Mouse (Mus musculus) retina, adult 2 months (tissue): ENCODE data around the gene Bad.

Source experiments
- DNase-seq: peaks from one replicate; pipeline ENCODE4 v3.0.0-alpha.2; 2012; ENCODE audit warnings: low read depth, low spot score

The Bad gene

DNA sequence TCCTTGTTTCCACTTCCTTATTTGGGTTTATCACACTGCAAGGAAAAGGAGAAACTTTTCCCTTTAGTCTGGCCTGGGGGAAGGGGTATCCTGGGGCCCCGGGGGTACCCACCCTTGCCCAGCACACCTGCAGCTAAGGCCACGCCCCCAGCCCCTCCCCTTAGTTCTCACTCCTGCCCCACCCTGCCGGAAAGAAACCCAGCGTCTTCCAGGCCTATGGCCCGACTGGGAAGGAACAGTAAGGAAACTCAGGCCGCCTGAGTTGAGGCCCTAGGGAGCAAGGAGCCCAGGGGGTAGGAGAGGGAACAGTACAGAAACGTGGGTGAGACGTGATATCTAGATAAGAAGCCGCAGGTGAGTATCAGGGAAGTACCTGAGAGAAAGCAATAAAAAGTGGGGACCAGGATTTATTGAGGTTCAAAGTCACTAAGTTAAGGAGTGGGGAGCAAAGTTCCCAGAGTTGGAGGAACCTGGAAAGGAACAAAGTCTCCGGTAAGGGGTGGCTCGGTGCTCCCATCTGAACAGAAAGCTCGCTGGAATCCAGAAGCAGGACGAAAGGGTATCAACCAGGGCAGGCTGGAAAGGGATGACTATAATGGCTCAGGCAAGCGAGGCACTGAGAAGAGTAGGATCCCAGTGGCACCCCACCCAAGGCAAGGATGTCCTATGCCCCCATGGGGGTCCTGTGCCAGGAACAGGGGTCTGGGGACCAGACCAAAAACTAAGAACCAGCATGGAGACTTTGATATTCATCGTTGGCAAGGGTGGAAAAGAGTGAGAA lies 27.0 kb downstream of the Bad start:
- no peak for DNase-seq

DNA sequence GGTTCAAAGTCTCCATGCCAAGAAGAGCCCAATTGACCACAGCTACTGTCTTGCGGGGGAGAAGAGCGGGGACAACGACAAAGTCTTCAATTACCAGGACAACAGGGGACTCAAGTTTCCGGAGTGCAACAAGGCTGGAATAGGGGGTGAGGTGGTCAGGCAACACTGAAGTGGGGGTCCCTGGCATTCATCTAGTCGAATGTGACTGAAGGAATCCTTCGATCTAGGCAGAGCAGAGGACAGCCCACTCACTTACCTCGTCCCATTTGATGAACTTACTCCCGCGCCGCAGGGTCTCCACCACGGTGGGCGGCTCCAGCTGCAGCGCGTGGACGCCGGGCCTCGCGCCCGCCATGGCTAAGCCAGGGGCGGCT lies 27.6 kb downstream of the Bad start:
- no peak for DNase-seq

DNA sequence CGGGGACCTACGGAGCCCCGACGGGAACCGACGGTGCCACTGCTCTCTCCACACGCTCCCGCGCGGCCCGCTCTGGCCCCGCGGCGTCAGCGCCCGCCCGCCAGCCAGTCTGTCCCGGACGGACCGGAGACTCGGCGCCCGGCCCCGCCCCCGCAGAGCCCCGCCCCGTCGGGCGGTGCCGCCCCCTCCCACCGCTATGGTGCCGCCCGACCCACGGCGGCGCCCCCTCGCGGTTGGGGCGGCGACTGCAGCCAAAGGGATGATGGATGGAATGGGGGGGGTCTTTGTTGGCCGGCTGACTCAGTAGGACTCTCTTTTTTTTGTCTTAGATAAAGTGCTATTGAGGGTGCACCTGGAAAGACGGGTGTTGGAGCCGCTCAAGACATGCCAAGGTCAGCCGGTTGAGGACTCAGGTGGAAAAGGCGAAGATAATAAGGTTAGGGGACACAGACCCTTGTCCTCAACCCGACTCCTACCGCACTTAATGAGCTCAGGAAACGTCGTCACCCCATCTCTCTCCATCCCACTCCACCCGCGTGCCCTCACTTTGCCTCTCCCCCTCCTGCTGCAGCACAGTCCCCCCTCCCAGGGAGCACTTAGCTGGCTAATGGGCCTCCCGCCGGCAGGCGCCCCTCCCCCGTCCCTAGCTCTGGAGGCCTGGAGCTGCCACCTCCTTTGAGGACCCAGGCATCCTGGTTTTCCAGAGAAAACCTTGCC lies 28.2 kb downstream of the Bad start:
- no peak for DNase-seq

DNA sequence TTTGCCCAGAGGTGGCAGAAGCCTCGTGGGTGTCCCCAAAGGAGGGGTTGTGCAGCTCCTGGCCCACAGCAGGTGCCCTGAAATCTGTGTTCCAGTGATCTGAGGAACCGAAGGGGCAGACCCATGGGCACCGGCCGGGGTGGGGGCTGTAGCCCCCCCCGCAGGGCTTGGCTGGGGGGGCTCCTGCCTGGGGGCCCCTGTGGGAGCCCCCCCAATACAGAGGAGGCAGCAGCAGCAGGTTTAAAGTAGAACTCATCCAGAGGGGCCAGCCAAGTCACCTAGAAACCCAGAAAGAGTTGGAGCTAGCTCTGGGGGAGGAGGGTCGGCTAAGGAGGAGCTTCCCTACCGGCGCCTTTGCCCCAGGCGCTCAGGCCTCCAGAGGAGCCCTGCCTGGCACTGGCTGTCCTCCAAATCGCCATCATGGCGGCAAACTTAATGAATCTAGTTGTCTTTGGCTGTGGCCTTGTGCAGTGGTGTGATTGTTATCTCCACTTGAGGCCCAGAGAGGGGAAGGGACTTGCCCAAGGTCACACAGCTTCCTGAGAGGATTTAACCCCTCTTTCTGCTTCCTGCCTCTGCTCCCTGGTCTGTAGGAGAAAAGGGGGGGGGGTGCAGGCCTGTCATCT lies 28.9 kb downstream of the Bad start:
- DNase-seq = no peak

DNA sequence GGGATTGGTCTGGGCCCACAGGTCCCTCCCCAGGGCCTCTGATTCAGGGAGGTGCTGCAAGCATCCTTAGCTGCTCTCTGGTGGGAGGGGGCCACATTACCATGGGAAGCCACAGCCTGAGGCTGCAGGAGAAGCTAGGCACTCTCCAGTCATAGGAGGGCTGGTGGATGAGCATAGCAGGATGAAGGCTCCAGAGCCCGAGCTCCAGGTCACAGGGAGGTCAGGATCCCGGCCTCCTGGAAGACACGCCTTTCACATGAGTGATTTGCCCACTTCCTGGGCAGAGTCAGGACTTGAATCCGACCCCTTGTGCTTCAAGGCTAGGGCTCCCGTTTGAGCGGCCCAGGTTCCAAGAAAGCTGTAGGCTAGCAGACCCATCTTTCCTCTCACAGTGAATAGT lies 30.0 kb downstream of the Bad start:
- no peak for DNase-seq

DNA sequence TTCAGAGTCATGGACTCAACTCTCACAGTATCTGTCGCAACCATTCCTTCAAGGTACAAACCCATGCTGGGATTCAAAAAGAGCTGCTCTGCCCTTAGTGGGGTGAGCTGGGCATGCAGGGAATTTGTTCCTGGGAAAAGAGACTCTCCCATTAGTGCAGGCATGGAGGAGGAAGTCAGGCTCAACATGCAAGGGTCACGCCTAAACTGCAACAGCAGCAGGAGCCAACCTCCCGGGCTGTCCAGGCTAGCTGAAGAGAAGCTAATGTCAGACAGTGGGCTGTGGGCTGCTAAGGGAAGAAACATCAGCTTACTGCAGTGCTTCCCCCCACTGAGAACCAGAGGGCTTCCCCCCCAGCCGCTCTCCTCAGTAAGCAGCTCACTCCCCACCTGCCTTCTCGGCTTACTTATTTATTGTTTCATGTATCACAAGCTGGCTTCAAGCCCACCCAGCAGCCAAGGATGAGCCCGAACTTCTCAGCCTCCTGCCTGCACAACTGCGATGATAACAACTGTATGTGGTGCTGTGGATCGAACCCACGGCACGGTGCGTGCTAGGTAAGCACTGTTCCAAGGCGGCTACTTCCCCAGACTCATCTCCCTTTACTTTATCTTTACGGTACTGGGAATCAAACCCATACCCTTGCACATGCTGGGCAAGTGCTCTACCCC lies 30.7 kb downstream of the Bad start:
- no peak for DNase-seq

DNA sequence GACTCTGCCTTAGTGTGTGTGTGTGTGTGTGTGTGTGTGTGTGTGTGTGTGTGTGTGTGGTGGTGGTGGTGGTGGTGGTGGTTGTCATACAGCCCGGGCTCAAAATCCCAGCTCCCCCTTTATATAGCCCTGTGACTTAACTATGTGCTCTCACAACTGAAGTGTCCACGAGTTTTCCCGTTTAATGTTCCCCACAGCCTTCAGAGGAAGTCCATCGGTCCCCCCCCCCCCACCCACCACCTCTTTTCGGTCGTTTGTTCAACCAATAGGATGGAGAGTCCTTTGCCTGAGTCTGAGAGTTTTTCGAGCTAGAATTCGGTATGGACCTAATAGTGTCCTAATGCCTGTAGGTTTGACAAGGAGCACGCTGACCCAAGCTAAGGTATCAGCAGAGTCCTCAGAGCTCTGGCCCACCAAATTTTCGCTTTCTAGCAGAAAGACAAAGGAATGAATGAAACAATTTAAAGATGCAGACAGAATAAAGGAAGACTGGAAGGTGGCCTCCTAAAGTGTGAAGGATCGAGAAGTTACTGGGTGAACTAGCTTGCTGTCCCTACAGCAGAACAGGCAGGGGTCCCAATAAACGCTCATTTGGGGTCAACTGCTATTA lies 32.0 kb downstream of the Bad start:
- DNase-seq = no peak

DNA sequence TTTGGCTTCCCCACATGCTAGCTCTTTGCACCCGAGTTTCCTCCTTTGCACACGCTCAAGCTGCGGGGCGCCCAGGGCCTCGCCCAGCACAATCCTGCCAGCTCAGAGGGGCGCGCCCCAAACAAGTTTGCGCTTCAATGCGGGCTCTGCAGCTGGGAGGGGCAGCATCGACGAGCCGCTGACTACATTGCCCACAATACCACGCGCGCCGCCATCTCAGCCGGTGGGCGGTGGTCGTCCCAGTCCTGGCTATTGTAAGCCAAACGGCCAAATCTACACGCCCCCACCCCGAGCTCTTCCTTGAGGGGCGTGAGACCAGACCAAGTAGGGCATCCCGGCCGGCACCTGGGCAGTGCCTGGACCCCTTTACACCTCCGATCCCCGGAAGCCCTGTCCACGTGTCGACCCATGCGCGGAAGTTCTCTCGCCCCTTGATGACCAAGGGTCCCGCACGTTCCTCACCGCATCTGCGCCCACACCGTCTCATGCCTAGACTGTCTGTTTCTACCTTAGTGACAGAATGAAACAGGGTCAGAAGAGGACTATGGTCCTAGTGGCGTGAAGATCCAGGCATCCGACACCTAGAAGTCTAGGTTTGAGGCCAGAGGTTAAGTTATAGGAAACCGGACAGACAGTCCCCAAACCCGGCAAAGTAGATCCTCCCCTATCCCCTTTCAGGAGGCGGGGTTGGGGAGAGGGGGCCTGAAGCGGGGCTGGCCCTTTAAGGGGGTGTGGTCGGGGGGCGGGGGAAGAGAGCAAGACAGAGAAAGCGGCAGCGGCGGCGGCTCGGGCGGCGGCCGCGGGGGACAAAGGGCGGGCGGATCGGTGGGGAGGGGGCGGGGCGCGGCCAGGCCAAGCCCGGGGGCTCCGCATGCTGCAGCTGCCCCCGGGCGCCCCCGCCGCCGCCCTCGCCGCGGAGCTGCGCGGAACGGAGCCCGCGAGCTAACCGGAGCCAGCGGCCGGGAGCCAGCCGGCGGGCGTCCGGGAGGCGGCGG lies 32.8 kb downstream of the Bad start, which contains the start of gene Ppp1r14b:
Ppp1r14b (plus strand) TSS at position 758 of the 995 bp plus-strand sequence.
- DNase-seq = no peak

DNA sequence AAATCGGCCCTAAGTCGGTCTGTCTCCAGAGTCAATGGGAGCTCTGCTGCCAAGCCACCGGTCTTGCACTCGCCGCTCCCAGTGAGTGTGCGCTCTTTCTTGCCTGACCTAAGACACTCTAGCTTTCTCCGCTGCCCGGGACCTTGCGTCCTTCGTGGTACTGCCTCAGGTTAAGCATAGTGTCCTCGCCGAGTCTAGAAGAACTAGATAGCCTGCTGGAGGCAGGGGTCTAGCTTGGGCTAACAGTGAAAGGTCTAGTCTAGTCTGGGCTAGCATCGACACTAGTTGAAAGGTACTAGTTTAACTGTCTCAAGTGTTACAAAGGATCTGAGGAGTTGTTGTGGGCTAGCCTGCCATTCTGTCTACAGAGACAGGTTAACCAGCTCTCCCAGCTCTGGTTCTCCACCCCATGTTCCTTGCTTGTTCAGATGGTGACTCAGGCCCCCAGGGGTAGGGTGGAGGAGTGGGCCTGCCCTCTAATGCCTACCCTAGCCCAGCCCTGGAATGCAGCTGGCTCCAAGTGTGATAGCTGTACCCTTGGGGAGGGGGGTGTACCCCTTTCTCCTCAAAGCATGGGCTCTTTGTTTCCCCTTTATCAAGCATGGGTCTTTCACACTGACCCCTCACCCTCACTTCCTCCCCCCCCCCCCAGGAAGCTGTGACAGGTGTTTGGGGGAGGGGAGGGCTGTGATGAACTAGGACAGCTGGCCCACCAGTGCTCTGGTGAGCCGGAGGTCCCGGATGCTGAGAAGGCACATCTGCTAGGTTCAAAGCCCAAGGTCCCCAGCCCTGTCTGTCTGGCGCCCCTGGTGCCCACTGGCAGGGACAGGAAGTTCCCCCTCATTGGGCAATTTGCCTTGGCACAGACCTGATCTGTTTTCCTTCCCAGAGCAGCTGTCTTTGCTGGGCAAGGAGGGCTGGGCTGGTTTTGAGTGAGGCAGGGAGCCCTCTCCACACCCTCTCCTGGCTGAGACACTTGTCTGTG lies 34.2 kb downstream of the Bad start, which contains the start of gene Plcb3:
Plcb3 (minus strand) TSS at position 934 of the 985 bp plus-strand sequence.
- DNase-seq = no peak

DNA sequence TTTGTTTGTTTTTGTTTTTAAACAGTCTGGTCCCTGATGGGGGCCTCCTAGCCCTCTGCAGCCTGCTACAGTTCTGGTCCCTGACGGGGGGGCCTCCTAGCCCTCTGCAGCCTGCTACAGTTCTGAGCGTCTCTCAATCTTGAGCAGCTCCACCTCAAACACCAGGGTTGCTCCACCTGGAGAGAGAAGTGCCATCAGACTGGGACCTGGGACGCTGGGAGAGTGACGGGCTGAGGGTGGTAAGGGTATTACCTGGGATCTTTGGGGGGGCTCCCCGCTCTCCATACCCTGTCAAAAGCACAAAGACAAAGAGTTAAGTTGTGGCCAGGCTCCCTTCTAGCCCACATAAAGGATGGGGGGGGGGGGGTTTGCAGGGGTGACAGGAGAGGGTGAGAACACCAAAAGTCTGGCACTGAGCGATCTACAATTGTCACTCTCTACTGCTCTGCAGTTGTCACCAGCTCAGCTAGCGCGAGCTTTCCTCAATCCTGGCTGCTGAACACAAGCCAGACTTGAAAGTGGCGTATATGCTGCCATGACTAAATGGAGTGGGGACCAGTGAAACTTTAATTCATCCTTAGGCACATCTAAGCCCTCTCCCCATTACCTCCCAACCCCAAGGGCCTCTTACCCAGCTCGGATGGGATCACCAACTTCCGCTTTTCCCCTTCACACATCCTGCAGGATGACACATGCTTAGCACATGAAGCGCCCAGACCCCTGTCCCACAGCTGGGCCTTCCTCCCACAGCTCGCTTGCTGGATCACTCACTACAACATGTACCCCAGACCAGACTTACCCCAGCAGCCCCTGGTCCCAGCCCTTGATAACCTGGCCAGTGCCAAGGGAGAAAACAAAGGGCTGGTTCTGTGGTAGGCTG lies 36.3 kb downstream of the Bad start:
- no peak for DNase-seq

DNA sequence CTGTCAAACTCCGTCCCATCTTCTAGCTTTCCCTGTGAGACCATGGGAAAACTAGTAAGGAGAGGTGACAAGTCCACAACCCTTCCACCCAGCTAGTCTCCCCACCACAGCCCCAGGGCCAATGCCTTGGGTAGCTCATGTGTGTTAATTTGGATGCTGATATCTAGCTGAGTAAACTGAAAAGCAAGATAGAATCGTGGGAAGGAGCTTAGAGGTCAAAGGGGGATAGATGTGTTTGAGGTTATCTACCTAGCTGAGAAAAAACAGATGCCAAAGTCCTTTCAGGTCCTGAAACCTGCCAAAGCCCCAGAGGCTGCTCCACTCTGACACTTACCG lies 36.9 kb downstream of the Bad start:
- no peak for DNase-seq

DNA sequence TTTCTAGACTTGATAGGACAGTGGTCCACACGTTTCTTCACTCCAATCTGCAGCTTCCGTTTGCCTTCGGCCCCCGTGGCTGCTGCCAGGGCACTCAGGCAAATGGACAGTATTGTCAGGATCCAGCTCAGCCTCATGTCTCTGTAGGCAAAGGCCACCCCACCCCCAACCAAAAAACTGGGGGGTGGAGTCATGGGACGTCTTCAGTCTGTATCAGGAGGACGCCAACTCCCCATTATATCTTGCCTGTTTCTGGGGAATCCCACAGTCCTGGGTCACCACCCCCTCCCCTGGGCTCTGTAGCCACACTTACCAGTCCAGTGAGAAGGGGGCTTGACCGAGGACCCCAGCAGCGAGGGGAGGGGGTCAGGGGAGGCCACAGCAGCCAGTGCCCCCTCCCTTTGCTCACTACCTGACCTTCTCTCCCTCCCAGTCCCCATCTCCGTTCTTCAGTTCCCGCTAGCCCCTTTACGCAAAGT lies 37.4 kb downstream of the Bad start:
- DNase-seq = no peak

DNA sequence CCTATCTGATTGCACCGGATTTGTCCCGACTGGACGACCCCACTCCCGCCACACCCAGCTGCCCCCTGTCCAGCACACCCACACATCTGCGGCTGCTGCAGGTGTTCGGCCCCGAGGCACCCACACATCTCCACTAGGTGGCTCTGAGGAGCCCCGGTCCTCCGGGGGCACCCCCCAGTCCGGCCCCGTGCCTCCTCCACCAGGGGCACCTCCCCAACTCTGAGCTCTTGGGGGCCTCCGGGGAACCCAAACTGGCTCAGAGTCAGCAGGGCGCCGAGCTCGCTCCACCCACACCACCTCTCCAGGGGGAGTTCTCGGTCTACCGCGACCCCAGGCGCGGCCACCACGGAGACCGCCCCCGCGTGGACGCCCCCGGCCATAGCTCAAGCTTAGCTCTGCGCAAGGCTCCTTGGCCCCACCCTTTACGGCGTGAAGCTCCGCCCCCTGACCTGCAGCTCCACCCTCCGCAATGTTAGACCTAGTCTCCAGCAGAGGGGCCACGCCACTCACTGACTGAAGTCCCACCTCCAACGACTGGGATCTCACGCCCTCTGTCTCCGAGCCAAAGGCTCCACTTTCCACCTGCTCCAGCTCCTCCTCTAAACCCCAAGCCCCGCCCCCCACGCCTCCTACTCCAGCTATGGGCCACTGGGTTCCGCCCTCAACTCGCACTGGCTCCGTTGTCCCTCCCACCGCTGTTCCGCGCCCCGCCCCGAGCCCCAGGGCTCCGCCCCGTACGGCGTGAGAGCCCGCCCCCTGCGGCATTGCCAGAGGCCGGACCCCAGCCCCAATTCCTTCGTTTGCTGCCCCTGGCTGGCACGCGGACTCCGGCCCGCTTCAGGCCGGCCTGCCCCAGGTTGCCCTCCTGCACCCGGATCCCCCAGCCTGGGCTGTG lies 38.1 kb downstream of the Bad start:
- peak; percentile 97 for DNase-seq

DNA sequence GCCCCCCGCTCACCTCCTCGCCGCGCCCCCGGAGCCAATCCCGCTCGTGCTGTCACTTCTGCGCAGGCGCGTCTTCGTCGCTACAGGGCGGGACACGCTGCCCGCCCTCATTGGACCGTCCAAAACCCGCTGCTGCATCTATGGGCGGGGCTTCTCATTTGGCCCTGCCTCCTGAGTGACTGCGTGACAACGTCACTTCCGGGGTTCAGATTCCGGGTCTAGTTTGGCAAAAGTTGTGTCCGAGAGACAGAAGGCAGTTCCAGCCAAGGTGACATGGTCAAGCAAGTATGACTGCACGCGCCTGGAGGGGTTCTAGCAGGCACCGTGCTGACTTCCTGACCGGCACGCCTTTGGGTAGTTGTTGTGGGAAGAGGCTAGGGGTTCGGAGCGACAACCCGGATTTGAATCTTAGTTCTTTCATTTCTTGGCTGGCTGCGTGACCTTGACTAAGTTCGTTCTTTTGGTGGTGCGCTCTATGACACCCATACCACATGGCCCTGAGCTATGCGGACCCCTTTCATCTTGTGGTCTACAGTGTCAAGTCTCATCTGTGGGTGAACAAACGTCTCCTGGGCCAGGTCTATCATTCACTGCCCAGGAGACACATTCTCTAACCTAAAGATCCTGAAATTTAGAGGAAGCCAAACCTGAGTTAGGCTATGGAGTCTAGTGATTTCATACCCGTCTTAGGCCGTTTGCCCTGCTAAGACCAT lies 38.9 kb downstream of the Bad start, which contains the start of gene Fkbp2:
Fkbp2 (minus strand) TSS at position 121 of the 713 bp plus-strand sequence.
- peak; percentile 98 for DNase-seq

DNA sequence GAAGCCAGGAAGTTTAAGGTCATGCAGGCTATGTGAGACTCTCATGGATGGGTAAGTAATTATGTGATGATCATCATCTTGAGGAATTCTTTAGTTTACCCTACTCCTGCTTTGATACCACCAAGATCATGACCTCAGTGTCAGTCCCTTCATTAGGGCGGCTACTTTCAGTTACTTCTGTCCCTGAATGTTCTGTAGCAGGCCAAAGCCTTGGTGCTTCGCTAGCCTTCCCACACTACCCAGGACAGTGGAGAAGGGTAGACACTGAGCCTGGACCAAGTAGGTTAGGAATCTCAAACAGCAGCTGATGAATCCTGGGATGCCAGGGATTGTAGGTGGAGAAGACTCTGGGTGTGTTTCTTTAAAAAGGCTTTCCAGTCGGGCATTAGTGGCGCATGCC lies 39.8 kb downstream of the Bad start:
- no peak for DNase-seq

DNA sequence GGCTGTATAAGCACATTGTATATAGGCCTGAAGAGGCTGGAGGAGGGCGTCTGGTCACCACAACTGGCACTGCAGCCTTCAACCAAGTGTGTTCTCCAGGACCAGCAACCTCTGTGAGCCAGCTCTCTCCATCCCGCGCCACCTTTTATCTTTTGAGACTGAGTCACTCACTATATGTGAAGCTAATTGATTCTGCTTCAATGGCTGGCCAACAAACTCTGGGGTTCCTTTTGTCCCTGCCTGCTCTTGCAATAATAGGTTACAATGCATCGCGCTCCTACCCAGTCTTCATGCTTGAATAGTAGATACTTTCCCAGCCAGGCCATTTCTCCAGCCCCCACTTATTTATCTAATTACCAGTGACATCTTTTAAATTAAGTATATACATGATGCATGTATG lies 42.0 kb downstream of the Bad start:
- no peak for DNase-seq
